Mouse (Mus musculus) thymus, adult 2 months (tissue): ENCODE data around the gene Tyrobp.

Experiments used
- CTCF ChIP-seq: fragments of 200-500 bp; IDR thresholded peaks from 2 replicates; pipeline ENCODE4 v1.5.1; 2012; ENCODE audit warnings: mild to moderate bottlenecking, control low read depth, low read length, moderate library complexity, borderline replicate concordance; ENCODE audit not compliant: control insufficient read depth, poor library complexity, insufficient read depth; ENCODE audit errors: extremely low read depth
- POLR2A ChIP-seq: fragments of 200-500 bp; IDR thresholded peaks from 2 replicates; pipeline ENCODE4 v1.6.1; 2012; ENCODE audit warnings: mild to moderate bottlenecking, low read length, control low read depth, moderate library complexity; ENCODE audit not compliant: control insufficient read depth, poor library complexity, insufficient read depth; ENCODE audit errors: extremely low read depth

- no peak for TF ChIP-seq CTCF
- no peak for TF ChIP-seq POLR2A
Measured at GRCm38 (mm10) chr7:30411023-30411422, 2.5 kb upstream of the Tyrobp start.
